Mouse (Mus musculus): ENCODE results near the gene Slc2a9. TPM values are rescaled to one million over a fixed set of nuclear protein-coding genes. Genes with fewer than 3 reads are reported as not detected.

The Slc2a9 gene
- total RNA-seq, 2 experiments from 2014 or later = 0.70 to 1.1 TPM

DNA sequence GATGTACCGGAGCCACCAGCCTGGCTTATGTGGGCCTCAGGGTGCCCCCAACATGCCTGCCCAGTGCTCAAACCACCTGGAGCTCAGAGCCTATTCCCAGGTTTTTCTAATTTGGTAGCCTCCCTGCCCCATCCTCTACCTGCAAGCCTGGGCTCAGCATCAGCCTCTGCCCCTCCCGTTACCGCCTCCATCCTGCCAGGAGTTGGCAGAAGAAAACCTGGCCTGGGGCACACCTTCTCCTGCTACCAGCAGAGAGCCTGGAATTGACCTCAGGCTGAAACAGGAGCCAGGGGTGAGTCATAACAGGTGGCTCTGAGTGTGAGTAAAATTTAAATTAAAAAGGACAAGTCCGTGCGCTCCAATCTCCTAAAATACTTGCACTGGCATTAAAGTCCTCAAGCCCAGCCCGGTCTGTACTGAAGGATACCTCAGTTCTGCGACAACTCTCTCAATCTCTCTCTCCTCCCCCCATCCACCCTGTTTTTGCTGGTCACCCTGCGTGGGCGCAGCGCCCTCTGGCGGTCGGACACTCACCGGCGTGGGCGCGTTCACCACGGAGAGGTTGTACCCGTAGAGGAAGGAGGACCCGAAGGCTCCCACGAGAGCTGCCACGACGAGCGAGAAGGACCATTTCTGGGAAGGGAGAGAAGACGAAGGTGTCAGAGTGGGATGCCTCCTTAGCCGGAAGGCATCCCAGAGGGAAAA is 25.9 kb downstream of the Slc2a9 start:
- peak; percentile 68 to 71 for DNase-seq (ENCODE audit: low spot score in 2 of 2)

DNA sequence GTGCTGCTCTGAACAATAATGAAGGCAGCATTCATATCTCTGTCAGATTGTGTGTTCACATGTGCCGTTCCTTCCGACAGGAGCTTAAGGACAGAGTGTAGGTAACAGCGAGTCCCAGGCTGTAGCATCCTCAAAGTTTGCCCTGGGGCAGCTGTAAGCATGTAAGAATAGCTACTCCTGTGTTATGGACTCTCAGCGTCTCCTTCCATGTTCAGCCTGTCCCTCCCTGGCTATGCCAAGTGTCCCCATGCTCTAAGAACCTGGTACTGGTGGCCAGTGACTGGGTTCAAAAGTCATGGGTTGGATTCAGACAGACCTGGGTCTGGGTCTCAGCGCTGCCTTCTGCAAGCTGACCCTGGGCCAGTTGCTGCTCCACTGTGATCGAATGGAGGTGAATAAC is 32.1 kb downstream of the Slc2a9 start:
- no peak for DNase-seq (ENCODE audit: low spot score in 2 of 2)

DNA sequence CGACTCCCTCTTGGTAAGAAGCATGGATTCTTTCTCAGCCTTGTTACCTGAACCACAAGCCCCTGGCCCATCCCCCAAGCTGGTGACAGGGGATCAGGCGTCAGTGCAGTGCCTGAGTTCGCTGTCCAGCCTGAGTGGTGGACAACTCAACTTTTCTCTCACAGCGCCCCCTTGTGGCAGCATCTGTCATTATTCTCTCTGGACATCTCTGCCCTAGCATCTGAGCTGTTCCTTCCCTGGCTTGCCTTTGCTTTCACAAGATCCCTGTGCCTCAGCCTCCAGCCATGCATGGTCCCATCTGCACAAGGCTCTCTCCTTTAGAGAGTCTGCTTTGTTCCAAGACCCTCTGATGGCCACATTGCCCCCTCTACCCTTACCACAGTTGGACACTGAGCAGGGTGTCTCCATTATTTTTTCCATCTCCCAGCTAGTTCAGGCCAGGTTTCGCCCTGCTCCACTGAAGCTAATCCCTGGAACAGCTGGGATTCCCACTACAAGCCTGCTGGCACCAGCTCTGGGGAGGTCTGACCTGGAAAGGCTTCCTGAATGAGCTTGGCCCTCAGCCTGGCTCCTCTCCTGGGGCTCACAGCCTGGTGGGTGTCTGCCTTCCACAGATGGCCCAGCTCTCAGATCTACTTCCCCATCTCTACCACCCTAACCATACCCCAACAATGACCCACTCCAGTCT is 32.9 kb downstream of the Slc2a9 start:
- peak; percentile 80 to 89 for DNase-seq (ENCODE audit: low spot score in 2 of 2)

DNA sequence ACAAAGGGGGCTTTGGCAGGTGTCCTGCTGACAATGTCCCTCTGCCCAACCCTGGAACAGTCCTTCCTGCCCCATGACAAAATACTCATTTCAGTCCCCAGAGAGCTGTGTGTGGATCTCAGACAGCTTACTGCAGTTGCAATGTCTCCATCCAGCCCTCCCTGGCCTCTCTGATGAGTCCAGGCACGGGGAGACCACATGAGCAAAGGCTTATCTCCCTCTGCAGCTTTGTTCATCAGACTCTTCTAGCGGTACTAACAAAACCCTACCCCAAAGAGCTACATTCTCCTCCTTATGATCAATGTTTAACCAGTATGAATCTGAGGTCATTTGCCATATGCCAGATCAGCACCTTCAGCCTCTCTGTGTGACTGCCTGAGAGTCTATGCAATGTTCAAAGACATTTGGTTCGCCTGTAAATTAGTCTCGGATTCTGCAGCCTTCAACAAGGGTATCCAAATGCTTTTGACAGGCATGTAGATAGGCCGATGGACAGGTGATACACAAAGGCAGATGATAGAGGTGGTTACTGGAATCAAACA is 36.3 kb downstream of the Slc2a9 start:
- DNase-seq (ENCODE audit: low spot score in 2 of 2) = no peak

DNA sequence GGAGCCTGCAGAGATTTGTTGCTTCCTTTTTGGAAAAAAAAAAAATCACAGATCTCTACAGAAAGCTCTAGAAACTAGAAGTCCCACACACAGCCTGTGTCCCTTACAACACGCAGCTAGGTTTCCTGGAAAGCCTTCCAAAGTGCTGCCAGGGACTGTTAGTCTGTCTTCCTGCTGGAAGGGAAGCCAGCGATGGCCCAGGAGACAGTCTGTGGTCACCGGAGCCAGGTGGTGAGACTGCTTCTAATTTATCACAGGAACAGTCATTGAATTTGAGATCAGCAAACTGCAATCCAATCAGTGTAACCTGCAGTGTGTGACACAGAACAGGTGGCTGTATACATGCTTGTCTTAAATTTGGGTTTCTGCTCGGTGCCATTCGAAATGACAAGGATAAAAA is 41.7 kb downstream of the Slc2a9 start:
- DNase-seq (ENCODE audit: low spot score in 2 of 2) = no peak

DNA sequence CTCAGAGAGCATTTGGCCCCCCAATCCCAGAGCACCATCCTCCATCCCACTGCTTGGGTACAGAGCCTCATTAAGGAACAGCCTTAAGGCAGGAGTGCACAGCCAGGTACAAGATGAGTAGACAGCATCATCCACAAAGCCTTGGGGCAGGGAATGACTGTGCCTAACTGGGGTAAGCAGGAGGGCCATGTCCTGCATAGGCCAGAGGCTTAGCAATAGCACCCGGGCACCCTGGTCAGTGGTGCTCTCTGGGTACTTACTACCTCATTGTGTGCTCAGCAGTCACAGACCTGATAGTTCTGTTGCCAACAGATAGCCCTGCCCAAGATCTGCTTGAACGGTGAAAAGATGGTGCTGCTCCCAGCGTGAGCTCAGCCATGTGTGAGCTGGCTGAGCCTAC is 52.0 kb downstream of the Slc2a9 start:
- DNase-seq (ENCODE audit: low spot score in 2 of 2) = no peak

DNA sequence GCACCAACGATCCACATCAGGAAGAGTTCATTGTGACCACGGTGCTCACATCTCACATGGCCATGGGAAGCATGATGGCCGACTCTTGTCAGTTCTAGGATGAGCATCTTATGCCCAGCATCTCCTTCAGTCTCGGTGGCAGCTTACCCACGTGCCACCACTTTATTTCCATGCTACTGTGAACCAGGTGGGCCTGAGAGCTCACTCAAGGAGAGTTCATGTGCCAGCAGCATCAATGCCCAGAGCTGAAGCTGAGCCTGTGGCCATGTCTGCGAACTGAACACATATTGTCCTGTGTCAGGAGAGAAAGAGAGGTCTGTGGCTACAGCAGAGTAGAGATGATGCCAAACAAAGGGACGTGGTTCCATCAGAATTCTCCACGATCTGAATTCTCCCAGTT is 53.3 kb downstream of the Slc2a9 start:
- no peak for DNase-seq (ENCODE audit: low spot score in 2 of 2)

DNA sequence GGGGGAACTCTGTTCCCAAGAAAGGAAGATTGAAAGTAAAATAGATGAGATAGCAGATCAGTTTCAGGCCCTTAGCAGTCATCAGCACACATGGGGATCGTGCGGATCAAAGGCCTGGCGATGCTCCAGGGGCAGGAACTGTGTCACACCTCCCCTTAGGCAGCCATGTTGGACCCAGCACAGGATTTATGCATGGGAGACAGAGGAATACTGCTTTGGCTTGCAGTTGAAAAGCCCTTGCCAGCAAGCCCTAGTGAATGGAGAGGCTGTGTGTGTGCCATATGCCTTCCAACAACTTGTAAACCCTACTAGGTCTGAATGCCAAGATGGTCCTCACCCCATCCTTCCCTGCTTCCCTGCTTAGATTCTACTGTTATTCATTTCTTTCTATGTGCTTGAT is 54.8 kb downstream of the Slc2a9 start:
- no peak for DNase-seq (ENCODE audit: low spot score in 2 of 2)

DNA sequence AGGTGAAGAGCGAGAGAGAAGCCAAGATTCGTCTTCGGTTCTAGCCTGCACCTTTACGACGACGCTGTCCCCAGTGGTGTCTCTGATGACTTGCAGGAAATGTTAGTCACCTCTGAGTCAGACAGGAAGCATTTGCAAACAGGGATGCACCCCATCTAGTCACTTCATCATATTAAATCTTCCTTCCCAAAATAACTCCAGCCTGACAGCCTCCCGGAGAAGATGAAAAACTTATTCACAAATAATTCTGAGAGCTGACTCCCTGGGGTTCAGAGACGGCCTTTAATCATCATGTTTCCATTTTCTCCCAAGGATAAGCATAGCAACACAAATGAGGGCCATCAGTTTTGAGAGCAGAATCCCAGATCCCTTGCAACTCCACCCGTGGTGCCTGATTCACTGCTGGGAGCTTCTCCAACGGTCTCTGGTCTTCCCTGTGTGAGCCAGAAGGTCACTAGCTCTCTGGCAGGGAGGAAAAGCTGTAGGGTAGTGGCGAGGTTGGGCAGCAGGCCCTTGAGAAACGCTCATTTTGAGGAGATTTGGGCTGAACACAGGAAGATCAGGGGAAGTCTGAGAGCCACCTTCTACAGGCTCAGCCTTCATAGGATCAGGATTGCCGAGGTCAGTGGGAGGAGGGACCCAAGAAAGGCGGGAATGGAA is 56.5 kb downstream of the Slc2a9 start:
- no peak for DNase-seq (ENCODE audit: low spot score in 2 of 2)

DNA sequence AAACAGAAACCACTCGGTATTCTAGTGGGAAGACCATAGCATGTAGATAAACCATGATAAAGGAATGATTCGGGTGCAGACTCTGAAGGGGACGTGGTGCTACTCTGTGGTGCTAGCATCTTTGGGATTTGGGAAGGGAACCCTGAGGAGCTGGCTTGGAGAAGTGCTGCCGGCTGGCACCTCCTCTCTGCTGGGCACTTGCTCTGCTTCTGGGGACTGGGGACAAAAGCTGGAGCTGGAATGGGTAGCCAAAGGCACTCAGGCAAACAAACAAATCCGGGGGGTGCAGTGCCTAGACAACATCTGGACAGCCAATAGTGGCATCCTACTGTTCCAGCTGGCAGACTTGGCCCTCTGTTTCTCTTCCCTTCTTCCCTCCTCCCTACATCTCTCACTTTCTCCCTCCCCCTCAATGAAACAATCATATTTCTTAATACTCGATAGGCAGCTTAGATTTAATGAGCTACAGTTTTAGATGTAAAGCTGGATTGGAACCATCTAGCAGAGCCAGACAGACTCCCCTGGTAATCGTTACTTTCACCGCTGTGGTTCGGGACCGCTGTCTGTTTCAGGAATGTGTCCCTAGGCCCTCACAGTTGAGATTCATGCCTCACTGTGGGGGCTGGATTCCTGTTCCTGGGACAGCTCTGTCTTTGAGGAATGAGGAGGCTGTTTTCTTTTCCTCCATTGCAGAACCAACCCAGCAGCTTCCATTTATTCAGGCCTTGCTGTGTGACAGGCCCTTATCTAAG is 61.7 kb downstream of the Slc2a9 start:
- no peak for DNase-seq (ENCODE audit: low spot score in 2 of 2)

DNA sequence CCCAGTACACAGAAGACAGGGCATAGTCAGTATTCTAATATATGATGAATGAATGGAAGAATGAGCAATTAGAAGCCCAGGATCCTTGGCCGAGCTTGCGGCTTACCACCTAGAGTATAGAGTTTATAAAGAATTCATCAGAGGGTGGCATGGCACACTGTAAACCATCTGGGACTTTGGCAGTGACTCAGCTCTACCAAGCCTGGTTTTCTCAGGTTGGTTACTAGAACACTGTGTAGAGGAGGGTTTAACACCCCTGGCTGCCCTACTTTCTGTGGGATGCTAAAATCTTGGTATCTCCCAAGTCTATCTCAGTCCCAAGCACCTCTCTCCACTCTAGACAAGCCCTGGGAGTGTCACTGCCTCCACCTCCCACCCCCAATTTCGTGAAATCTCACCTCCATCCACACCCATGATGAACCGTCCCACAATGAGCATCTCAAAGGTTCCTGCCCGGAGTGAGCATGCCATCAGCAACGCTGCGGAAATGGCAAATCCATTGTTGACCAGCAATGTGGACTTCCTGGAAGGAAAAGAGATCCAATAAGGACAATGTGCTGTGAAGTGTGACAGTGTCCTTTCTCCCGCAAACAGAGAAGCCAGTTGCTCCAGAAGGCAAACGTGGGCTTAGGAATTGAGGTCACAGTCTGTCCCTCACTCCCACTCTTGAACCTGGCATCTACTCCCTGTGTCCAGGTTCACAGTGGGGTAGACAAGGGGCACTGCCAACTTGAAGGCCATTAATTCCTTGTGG is 62.5 kb downstream of the Slc2a9 start:
- DNase-seq (ENCODE audit: low spot score in 2 of 2) = peak; percentile 65 to 74

DNA sequence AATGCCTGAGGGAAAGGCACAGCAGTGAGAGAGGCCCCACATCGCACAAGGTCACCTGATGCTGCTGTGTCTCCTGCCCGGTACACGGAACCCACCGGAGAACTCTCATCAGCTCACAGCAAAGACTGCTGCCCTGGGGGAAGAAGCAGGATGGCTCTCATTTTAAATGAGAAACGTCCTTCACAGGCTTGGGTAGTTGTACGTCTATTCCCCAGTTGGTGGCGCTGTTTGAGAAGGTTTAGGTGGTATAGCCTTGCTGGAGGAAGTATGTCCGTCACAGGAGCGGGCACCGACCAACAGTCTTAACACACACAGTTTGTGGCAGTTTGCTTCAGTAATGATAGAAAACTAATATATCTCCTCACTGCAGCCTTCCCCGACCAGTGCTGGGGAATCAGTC is 66.3 kb downstream of the Slc2a9 start:
- no peak for DNase-seq (ENCODE audit: low spot score in 2 of 2)

DNA sequence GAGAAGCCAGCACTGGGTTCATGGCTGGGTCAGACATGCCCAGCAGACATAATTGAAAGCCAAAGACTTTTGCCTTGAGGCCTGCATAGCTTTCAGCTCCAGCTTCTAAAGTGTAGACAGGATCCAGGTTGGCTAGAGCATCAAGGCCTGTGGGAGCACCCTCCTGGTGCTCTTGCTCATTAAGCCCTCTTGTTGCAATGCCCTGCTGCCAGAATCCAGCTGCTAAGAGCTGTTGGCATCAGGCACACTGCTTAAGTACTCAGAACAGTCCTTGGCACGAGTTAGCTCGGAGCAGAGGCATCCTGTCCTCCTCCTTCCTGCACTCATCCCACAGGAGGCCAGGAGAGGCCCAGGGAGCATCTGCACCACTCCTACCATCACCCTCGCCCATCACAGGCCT is 68.1 kb downstream of the Slc2a9 start:
- DNase-seq (ENCODE audit: low spot score in 2 of 2) = no peak

DNA sequence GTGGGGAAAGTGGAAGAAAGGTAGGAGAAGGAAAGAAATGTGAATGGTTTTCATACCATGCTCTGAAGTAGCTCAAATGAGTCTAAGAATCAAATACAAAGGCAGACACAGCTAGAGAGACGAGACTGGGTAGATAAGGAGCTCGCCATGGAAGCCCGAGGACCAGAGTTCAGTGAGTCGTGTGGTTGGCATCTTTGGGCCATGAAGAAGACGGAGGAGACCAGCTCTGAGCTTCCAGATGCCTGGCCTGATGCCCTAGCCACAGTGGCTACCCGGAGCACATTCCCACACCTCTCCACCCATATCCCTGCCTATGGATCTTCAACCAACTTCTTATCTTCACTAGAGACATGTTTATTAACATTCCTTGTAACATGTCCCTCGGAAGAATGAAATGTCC is 71.7 kb downstream of the Slc2a9 start:
- DNase-seq (ENCODE audit: low spot score in 2 of 2) = no peak

DNA sequence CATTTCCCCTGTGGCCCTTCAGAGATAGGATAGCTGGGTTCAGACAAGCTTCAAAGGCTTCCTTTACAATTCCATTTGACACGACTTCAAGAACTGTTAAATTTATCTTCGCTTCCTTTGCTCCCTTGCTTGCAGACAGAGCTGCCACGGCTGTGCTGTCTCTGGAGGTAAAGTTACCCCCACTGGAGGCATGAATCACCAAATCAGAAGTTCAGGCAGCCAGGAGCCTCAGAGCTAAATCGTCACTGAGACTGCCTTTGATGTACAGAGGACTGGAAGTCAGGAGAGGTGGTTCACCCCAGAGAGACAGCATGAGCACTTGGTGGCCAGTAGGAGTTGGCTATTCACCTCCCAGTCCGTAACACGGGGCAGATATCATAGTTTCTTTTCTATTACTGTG is 73.8 kb downstream of the Slc2a9 start:
- no peak for DNase-seq (ENCODE audit: low spot score in 2 of 2)

DNA sequence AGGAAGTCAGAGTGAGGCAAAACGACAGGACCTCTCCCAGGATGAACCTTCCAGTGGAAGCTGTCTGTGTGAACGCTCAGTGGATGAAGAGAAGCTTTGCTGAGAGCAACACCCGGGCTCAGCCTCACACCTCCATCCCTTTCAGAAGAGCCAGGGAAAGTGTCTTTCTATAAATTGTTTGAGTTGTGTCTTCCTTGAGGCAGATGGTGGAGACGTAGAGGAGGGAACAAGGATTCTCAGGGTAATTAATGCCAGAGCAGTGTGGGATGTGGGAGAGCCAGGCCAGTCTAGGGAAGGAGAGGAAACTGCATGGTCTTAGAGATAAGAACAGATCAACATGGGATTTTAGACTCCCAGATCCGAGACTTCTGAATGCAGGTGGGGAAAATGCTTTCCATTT is 75.2 kb downstream of the Slc2a9 start:
- DNase-seq (ENCODE audit: low spot score in 2 of 2) = peak in 1 of 2 experiments; percentile 49

DNA sequence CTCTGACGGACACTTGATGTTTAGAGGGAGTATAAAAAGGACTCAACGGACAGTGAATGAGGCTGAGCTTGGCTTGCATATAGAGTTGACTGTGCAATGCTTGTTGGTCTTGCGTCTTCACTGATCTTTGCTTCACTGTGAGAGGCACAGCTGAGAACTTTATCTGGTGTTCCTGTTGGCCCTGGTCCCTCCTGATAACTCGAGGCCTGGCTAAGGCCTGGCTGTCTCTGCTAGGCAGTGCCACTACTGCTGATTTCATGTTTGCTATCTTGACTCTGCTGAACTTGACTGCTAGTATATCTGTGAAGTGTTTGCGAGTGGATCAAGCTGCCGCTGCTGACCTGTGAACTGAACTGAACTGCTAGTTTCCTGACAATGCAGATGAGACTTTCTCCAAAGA is 77.4 kb downstream of the Slc2a9 start:
- DNase-seq (ENCODE audit: low spot score in 2 of 2) = no peak

DNA sequence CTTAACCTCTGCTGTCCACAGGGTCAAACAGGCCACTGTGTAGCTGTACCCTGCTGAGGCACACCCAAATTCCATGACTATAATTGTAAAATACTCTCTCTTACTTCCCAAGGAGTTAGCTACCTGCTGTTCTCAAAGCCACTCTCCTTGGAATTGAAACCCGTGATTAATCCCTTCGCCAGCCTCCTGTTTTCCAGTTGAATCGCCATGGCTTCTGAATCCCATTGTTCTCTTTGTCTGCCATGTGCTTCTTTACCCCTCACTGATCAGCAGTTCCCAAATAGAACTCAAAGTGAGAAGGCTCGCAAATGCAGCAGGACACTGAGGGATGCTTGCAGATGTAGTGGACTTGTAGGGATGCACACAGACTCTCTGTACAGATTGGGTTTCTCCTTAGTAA is 80.5 kb downstream of the Slc2a9 start:
- no peak for DNase-seq (ENCODE audit: low spot score in 2 of 2)

DNA sequence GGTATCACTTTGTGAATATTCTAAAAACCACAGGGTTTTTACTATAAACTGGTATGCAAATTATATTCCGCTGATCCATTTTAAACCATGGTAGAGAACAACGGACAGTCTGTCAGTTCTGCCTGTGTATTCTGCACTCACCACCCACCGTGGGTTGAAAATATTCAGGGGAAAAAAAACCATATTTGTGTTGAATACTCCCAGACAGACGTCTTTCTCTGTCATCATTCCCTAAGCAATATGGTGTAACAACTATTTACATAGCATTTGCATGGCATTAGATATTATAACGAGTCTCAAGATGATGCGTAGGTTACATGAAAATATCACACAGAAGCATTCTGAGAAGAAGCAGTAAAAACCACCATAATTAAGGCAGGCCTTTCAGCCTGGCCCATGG is 84.1 kb downstream of the Slc2a9 start:
- no peak for DNase-seq (ENCODE audit: low spot score in 2 of 2)

DNA sequence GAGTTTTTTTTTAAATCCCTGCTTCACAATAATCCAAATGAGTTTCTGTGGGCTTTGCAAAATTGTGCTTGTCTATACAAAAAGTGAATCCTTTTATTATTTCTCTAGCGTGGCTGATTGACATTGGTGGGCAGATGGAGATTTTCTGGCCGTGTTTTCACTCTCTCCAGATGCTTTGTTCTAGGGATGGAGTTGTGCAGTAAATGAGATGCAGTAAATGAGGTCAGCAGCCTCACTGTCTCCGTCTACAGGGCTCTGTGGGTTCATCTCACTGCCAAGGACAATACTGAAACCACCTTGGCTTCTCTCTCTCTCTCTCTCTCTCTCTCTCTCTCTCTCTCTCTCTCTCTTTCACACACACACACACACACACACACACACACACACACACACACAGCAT is 99.3 kb downstream of the Slc2a9 start:
- DNase-seq (ENCODE audit: low spot score in 2 of 2) = no peak

DNA sequence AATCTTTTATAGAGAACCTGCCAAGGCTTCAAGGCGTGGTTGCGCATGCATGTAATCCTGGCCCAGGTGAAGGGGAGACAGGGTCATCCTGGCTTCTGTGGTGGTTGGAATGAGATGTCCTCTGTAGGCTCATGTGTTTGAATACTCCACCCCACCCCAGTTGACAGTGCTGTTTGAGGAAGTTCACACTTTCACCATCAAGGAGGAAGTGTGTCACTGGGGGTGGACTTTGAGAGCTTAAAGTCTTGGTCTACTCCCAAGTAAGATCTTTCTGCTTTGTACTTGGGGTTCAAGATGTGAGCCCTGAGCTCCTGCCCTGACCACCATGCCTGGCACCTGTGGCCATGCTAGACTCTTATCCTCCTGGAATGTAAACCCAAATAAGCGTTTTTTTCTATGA is 100.7 kb downstream of the Slc2a9 start:
- DNase-seq (ENCODE audit: low spot score in 2 of 2) = no peak
